Mouse (Mus musculus): ENCODE results near the gene Hcrt. TPM values are rescaled to one million over a fixed set of nuclear protein-coding genes. Genes with fewer than 3 reads are reported as not detected.

Hcrt gene
- polyA plus RNA-seq (2014; fragmentation: Nextera tagmentation; extraction: Ambion mirVana): 0.78 TPM in 1 of 2 replicates, not detected in the other

DNA sequence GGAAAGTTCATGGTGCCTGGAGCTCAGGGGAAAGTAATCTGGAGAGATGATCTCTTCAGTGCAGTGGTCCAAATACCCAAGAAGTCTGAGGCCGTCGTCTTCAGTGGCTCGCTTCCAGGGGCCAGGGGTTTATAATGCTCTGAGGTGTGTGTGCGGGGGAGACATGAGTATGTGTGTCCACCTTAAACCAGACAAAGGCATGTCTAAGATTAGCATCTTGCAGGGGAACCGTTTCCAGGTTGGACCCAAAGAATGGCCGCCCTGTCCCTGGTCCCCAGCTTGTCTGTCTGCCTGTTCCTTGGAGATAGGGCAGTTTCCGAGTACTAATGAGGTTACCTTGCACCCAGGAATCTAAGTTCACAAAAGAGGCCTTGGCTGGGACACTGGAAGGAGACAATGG is at the start of gene Hcrt:
TSS of gene Hcrt (minus strand) at position 101 of the 400 bp plus-strand sequence.
- peak within 1 kb of the TSS; percentile 51 for H3K9ac ChIP-seq
- ATAC-seq (ENCODE audit: low FRiP score): no peak
- 90% methylated on average over 7 of the region's 7 CpGs for WGBS
- 0 out of 2 replicates have a peak, but pooled peaks cover 6% of the 10 kb centered on the region for H3K4me1 ChIP-seq (replicated peaks; ENCODE audit: control insufficient read depth, insufficient read depth, low read length)
- H3K4me2 ChIP-seq (replicated peaks): peak within 1 kb of the TSS; percentile 65
- H3K9me3 ChIP-seq (ENCODE audit: control insufficient read depth, low read length): no peaks in the 10 kb centered on the region
- peak within 1 kb of the TSS; percentile 31 for H3K4me3 ChIP-seq (replicated peaks; ENCODE audit: low read length)
- H3K27ac ChIP-seq: peak within 1 kb of the TSS; percentile 9; the same call in 1 of the 2 replicates
- DNase-seq (ENCODE audit: low spot score): no peak
- no peaks in the 10 kb centered on the region for H3K27me3 ChIP-seq (ENCODE audit: control insufficient read depth, insufficient read depth, low read length)
- H3K36me3 ChIP-seq (replicated peaks; ENCODE audit: control insufficient read depth, insufficient read depth): no peaks in the 10 kb centered on the region

DNA sequence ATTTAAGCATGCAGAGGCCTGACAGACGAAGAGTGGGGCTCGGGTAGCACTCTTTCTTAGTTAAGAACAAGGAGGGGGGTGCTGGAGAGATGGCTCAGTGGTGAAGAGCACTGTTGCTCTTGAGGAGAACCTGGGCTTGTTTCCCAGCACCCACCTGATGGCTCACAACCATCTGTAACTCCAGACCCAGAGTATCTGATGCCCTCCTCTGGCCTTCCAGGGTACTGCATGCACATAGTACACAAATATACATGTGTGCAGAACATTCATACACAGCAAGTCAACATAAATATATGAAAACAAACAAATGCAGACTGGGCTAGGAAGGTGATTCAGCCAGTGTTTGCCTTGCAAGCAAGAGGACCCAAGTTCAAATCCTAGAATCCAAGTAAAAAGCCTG is 48.4 kb upstream of the Hcrt start:
- Histone ChIP-seq H3K27me3 (ENCODE audit: control insufficient read depth, insufficient read depth, low read length) (no peaks in the 10 kb centered on the region), H3K4me2 (replicated peaks) (no peak overlapping the region), H3K9me3 (ENCODE audit: control insufficient read depth, low read length) (no peaks in the 10 kb centered on the region), H3K36me3 (replicated peaks; ENCODE audit: control insufficient read depth, insufficient read depth) (no peaks in the 10 kb centered on the region), H3K9ac (no peak overlapping the region), H3K4me3 (replicated peaks; ENCODE audit: low read length) (no peak overlapping the region), H3K27ac (no peak overlapping the region), H3K4me1 (replicated peaks; ENCODE audit: control insufficient read depth, insufficient read depth, low read length) (no peaks in the 10 kb centered on the region)
- no peak for DNase-seq (ENCODE audit: low spot score)
- ATAC-seq (ENCODE audit: low FRiP score): no peak
- WGBS: 92% methylated on average over 2 of the region's 2 CpGs

DNA sequence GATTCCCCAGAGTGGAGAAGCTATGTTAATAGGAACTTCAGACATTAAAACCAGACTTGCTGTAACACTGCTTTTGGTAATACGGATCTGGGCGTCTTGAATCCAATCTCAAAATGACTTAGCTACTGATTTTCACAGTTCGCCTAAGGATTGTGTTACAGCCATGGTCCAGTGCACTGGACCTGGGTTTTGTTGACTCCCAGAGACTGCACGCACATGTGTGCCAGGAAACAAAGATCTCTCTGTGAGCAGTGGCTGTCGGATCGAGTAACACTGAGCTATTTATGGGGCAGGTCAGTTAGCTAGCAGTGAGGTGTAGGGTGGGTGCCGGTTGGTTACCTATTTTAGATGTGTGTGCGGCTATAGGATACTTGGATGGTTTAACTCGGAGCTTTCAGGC is 47.8 kb upstream of the Hcrt start:
- DNase-seq (ENCODE audit: low spot score): no peak

DNA sequence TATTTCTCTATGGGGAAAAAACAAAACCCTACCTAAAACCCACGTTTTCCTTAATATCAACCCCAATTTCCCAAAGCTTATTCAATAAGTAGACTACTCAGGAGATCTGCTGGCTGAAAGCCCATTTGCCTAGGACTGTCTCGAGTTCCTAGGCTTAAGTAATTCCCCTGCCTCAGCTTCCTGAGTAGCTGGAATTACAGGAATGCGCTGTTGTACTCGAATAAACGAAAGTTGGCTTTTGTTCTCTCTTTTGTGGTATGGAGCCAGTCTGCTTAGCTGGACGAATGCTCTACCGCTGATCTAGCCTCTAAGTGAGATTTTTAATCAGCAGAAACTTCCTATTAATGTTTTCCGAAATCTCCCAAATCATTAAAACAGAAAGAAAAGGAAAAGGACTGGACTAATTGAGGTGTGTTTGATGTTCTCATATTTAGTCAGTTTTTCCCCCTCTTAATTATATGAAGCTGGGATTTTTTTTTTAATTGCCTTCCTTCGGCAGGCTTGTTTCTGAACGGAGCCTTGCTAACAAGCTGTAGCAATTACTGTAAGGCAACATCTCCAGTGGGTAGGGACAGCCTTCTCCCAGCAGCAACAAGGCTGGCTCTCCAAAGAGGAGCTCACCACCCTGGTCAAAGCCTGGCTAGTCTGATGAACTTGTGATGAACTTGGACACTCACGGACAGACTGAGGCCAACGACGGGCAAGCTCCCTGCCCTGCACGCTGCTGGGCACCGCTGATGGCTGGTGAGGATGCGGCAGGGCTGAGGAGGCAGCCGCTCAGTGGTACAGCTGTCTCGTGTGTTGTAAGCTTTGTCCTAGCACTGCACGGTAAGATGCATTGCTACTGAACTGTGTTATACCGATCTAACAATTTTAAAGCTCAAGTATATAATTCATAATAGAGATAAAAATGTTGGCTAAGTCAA is 43.9 kb upstream of the Hcrt start:
- ATAC-seq (ENCODE audit: low FRiP score) (no peak), DNase-seq (ENCODE audit: low spot score) (no peak)
- WGBS: 74% methylated on average over 20 of the region's 20 CpGs
- H3K9me3 ChIP-seq (ENCODE audit: control insufficient read depth, low read length): no peaks in the 10 kb centered on the region
- H3K27ac ChIP-seq: no peak overlapping the region
- H3K4me2 ChIP-seq (replicated peaks): no peak overlapping the region
- no peaks in the 10 kb centered on the region for H3K4me1 ChIP-seq (replicated peaks; ENCODE audit: control insufficient read depth, insufficient read depth, low read length)
- H3K9ac ChIP-seq: no peak overlapping the region
- H3K36me3 ChIP-seq (replicated peaks; ENCODE audit: control insufficient read depth, insufficient read depth): peaks cover 35% of the 10 kb centered on the region
- H3K27me3 ChIP-seq (ENCODE audit: control insufficient read depth, insufficient read depth, low read length): no peaks in the 10 kb centered on the region
- no peak overlapping the region for H3K4me3 ChIP-seq (replicated peaks; ENCODE audit: low read length)

More for the DNA sequence above, 47.8 kb upstream of the Hcrt start:
- Histone ChIP-seq H3K27ac (no peak overlapping the region), H3K4me3 (replicated peaks; ENCODE audit: low read length) (no peak overlapping the region), H3K9ac (no peak overlapping the region), H3K27me3 (ENCODE audit: control insufficient read depth, insufficient read depth, low read length) (no peaks in the 10 kb centered on the region), H3K4me1 (replicated peaks; ENCODE audit: control insufficient read depth, insufficient read depth, low read length) (no peaks in the 10 kb centered on the region), H3K4me2 (replicated peaks) (no peak overlapping the region), H3K36me3 (replicated peaks; ENCODE audit: control insufficient read depth, insufficient read depth) (0 out of 2 replicates have a peak, but pooled peaks cover 3% of the 10 kb centered on the region), H3K9me3 (ENCODE audit: control insufficient read depth, low read length) (no peaks in the 10 kb centered on the region)
- 88% methylated on average over 9 of the region's 9 CpGs for WGBS
- ATAC-seq (ENCODE audit: low FRiP score): no peak

DNA sequence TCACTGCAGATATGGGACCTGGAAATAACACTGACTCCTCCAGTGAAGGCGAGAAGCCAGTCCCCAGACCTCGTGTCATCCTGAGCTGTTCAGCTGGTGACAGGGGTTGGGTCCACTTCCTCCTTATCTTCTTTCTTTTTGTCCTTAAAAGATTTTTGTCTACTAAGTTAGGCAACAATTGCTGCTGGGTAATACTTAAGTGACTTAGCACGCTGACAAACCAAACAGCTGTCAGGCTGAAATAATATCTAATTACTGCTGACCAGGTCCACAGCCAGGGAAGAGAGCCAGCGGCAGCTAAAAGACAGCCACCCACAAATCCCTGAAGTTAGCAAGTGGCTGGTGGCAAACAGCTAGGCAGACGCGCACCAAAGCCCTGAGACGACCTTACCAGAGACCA is 42.8 kb upstream of the Hcrt start:
- no peak for ATAC-seq (ENCODE audit: low FRiP score)
- no peak overlapping the region for H3K4me3 ChIP-seq (replicated peaks; ENCODE audit: low read length)
- H3K9ac ChIP-seq: no peak overlapping the region
- no peak for DNase-seq (ENCODE audit: low spot score)
- WGBS: 89% methylated on average over 7 of the region's 7 CpGs
- no peaks in the 10 kb centered on the region for H3K4me1 ChIP-seq (replicated peaks; ENCODE audit: control insufficient read depth, insufficient read depth, low read length)
- H3K27me3 ChIP-seq (ENCODE audit: control insufficient read depth, insufficient read depth, low read length): no peaks in the 10 kb centered on the region
- no peaks in the 10 kb centered on the region for H3K9me3 ChIP-seq (ENCODE audit: control insufficient read depth, low read length)
- H3K36me3 ChIP-seq (replicated peaks; ENCODE audit: control insufficient read depth, insufficient read depth): peaks cover 45% of the 10 kb centered on the region
- no peak overlapping the region for H3K27ac ChIP-seq
- H3K4me2 ChIP-seq (replicated peaks): no peak overlapping the region

DNA sequence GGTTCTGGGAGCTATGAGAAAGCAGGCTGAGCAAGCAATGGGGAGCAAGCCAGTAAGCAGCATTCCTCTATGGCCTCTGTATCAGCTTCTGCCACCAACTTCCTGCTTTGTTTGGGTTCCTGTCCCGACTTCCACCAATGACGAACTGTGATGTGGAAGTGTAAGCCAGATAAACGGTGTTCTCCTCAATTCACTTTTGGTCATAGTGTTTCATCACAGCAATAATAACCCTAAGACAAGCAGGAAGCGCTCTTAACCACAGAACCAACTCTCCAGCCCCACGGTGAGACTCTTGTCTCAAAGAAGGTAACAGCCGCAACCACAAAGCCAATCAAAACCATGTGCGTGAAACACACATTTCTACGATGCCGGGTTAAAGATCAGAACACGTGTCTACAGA is 41.7 kb upstream of the Hcrt start:
- Histone ChIP-seq H3K27ac (no peak overlapping the region), H3K4me3 (replicated peaks; ENCODE audit: low read length) (no peak overlapping the region), H3K9ac (no peak overlapping the region), H3K36me3 (replicated peaks; ENCODE audit: control insufficient read depth, insufficient read depth) (peaks cover 52% of the 10 kb centered on the region), H3K4me2 (replicated peaks) (no peak overlapping the region), H3K27me3 (ENCODE audit: control insufficient read depth, insufficient read depth, low read length) (no peaks in the 10 kb centered on the region), H3K4me1 (replicated peaks; ENCODE audit: control insufficient read depth, insufficient read depth, low read length) (no peaks in the 10 kb centered on the region), H3K9me3 (ENCODE audit: control insufficient read depth, low read length) (no peaks in the 10 kb centered on the region)
- WGBS: 96% methylated on average over 10 of the region's 10 CpGs
- ATAC-seq (ENCODE audit: low FRiP score) (no peak), DNase-seq (ENCODE audit: low spot score) (no peak)

DNA sequence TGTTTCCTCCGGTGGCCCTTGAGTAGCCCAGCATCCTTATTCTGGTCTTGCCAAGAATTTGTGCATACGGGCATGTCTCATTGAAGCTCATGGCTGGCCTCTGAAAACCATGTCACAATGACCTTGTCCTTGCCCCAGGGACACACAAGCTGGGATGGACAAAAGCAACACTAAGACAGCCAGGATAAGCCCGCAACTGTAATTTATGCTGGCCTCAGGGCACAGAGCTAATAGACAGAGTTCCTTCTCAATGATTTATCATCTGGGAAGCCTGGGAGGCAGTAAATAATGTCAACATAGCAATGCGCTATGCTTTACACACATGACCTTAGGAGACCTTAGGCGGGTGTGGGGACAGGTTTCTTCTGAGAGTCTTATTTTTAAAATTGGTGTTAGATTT is 36.7 kb upstream of the Hcrt start:
- 65% methylated on average over 5 of the region's 5 CpGs for WGBS
- no peak for DNase-seq (ENCODE audit: low spot score)
- ATAC-seq (ENCODE audit: low FRiP score): no peak

DNA sequence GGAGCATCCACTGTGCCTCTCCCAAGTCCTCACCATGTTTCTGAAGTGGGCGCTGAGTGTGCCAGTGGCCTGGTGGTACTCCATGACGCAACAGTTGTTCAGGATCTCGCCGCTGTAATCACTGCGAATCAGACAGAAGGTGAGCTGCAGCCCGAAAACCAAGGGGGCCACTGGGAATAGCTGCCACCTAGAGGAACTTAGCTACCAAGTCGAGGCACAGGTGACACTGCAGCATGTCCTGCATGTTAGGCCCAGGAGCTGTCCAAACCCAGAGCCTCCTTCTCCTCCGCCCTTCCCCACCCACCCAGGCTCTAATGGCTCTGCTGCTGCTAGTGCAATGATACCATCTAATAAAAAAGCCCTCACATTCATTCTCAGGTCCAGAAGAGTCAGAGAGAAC is 33.9 kb upstream of the Hcrt start:
- Histone ChIP-seq H3K4me2 (replicated peaks) (no peak overlapping the region), H3K9me3 (ENCODE audit: control insufficient read depth, low read length) (no peaks in the 10 kb centered on the region), H3K27me3 (ENCODE audit: control insufficient read depth, insufficient read depth, low read length) (no peaks in the 10 kb centered on the region), H3K36me3 (replicated peaks; ENCODE audit: control insufficient read depth, insufficient read depth) (peaks cover 37% of the 10 kb centered on the region), H3K9ac (no peak overlapping the region), H3K4me3 (replicated peaks; ENCODE audit: low read length) (no peak overlapping the region), H3K4me1 (replicated peaks; ENCODE audit: control insufficient read depth, insufficient read depth, low read length) (no peaks in the 10 kb centered on the region), H3K27ac (no peak overlapping the region)
- no peak for ATAC-seq (ENCODE audit: low FRiP score)
- WGBS: 71% methylated on average over 8 of the region's 8 CpGs
- no peak for DNase-seq (ENCODE audit: low spot score)

More for the DNA sequence above, 36.7 kb upstream of the Hcrt start:
- no peak overlapping the region for H3K9ac ChIP-seq
- H3K4me2 ChIP-seq (replicated peaks): no peak overlapping the region
- no peaks in the 10 kb centered on the region for H3K4me1 ChIP-seq (replicated peaks; ENCODE audit: control insufficient read depth, insufficient read depth, low read length)
- H3K36me3 ChIP-seq (replicated peaks; ENCODE audit: control insufficient read depth, insufficient read depth): peaks cover 59% of the 10 kb centered on the region
- H3K4me3 ChIP-seq (replicated peaks; ENCODE audit: low read length): no peak overlapping the region
- H3K9me3 ChIP-seq (ENCODE audit: control insufficient read depth, low read length): no peaks in the 10 kb centered on the region
- H3K27me3 ChIP-seq (ENCODE audit: control insufficient read depth, insufficient read depth, low read length): no peaks in the 10 kb centered on the region
- no peak overlapping the region for H3K27ac ChIP-seq

DNA sequence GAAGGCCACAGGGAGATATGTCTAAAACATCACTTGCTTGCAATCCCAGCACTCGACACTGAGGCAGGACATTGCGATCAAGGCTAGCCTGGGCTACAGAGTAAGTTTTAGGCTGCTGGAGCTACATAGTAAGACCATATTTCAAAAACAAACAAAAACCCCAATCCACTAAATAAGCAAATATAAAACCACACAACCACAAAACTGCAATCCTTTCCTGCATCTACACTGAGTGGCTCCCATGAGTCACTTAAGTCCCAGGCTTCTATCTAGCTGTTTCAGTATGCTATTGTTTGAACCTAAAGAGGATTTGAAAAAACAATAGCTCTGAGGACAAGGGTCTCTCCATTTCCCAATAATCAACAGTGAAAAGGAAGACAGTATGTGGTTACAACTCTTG is 32.7 kb upstream of the Hcrt start:
- Histone ChIP-seq H3K36me3 (replicated peaks; ENCODE audit: control insufficient read depth, insufficient read depth) (peaks cover 33% of the 10 kb centered on the region), H3K9me3 (ENCODE audit: control insufficient read depth, low read length) (no peaks in the 10 kb centered on the region), H3K9ac (no peak overlapping the region), H3K4me3 (replicated peaks; ENCODE audit: low read length) (no peak overlapping the region), H3K27ac (no peak overlapping the region), H3K4me1 (replicated peaks; ENCODE audit: control insufficient read depth, insufficient read depth, low read length) (no peaks in the 10 kb centered on the region), H3K4me2 (replicated peaks) (no peak overlapping the region), H3K27me3 (ENCODE audit: control insufficient read depth, insufficient read depth, low read length) (no peaks in the 10 kb centered on the region)
- WGBS: 95% methylated on average over 2 of the region's 2 CpGs
- DNase-seq (ENCODE audit: low spot score) (no peak), ATAC-seq (ENCODE audit: low FRiP score) (no peak)
